Mouse (Mus musculus): ENCODE results near the gene Gcnt4. TPM values are rescaled to one million over a fixed set of nuclear protein-coding genes. Genes with fewer than 3 reads are reported as not detected.
"Not testable (repeated sequence)": the region's sequence is repeated elsewhere in the genome, so short reads cannot be mapped to it uniquely, and the experiment has no call there.

Gcnt4 gene
- under 1 TPM; 0.08 to 0.94 (median 0.39) TPM for total RNA-seq (2022)

DNA sequence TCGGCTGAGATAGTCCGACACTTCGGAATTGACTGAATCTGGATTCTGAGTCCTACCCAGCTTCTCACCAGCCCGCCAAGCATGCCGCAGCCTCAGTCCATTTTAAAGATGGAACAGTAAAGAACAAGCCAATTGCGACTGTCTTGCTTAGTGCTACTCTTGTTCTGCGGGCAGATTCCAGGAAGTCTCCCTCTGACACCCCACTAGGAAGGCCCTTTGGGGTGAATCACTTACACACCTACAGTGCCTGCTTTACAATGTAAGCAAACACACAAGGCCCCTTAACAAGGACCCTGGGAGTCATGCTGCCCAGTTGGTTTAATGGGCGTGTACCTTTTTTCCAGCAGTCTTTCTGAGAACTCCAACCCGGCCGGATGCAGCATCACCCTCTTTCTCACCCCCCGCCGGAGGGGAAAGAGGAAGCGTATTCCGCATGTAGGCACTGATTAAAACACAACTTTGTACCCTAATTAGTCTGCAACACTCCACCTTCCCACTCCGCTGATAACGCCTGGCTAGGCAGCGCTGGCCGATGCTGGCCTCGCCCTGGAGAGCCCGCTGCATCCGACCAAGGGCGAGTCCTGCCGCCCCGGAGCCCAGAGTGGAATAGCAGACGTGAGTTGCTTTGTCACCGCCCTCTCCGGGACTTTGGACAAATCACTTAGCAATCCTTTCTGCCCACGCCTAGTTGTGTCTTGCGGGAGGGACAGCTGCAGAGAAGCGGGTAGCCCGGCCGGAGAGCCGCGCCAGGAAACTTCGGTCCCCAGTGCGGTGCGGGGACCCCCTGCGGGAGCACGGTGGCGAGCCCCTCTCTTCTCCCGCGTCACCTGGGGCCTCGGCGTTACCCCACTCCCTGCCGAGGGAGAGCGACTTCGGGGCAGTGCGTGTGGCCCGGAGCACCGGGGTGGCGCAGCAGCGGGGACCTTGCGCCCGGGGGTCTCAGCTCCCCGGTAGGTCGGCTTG, at the start of gene Gcnt4:
Gene Gcnt4, plus strand, starts transcription at position 691 of the 963 bp plus-strand sequence.
- peak; percentile 61 for DNase-seq

- no peak for DNase-seq
These were observed 46.0 kb upstream of the Gcnt4 start for GRCm38 (mm10) chr13:96878220-96879057.

GRCm38 (mm10) chr13:96884534-96884933, 40.0 kb upstream of the Gcnt4 start:
- DNase-seq = no peak

- no peak for DNase-seq
These were observed 34.5 kb upstream of the Gcnt4 start for GRCm38 (mm10) chr13:96889985-96890384.

DNA sequence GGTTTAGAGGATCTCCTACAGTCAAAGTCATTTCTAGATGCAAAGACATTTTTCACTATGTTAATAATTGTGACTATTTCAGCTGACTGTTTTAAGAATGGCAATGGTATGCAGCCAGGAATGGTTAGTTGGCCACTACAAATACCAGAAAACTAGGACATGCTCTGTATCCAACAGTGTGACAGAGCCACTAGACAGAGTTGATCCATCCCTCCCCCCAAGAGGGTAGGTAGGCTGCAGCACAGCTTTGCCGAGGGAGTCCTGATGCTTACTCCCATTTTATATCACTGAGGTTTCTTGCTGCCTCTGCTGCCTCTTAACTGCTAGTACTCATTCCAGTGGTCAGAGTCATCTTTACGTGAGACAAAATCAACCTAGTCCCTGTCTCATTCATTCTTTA, 29.3 kb upstream of the Gcnt4 start:
- DNase-seq = no peak

GRCm38 (mm10) chr13:96906717-96907116, 17.8 kb upstream of the Gcnt4 start:
- DNase-seq = no peak

DNA sequence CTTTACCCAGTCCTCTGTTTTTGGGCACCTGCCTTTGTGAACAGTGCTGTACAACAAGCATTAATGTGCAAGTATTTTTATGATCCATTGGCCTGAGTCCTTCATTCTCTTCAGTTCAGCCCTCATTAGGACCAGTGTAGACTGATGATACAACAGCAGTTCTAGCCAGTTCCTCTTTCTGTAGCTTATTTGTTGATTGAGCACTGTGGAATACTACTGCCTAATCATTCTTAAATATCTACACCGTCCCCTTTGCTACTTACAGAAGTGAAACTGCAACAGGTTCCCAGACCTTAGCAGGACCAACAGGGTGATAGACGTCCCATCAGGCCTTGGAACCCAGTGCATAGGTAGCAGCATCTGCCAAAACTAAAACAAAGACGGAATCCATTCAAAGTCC, 13.3 kb upstream of the Gcnt4 start:
- no peak for DNase-seq

DNA sequence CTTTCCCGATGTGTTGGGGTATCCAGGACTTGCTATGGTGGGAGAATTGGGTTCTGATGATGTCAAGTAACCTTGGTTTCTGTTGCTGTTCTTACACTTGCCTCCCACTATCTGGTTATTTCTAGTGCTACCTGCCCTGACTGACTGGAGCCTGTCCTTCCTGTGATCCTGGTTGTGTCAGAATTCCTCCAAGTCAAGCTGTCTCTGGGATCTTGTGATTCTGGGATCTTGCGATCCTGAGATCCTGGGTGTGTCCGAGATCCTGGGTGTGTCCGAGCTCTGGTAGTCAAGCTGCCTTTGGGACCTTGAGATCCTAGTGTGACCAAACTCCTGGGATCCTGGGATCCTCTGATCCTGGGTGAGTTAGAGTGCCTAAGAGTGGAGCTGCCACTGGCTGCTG, 1.4 kb upstream of the Gcnt4 start:
- DNase-seq = not testable (repeated sequence)

GRCm38 (mm10) chr13:96924985-96925745, 676 bp downstream of the Gcnt4 start:
- DNase-seq = no peak

DNA sequence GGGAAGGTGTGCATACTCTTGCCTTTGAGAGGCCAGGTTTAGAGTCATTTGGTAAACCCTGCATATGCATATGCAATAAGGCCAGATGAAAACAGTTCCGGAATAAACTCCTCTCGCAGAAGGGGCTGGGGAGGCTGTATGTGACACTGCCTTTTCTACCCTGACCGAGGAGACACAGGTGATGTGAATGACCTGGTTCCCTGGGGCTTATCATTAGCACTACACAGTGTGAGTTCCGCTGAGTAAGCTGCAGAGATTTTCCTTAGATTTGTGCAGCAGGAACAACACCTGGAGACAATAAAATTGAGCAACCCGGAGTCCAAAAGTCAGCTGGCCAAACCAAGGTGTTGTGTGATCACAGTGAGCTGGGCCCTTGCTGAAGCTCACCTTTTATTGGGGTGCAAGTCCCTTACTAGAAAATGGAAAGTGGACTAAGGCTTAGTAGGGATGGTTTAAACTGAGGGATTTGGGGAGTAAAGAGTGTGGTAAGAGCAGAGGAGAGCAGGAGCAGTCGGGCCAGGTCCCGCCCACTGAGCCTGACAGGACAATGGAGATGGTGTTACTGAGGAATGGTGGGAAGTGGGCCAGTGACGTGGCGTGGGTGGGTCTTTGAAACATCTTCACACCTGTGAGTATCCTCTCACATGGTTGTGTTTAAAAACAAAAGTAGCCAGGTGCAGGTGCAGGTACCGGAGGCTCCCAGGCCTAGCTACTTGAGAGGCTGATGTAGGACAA, 1.7 kb downstream of the Gcnt4 start:
- DNase-seq = no peak

DNA sequence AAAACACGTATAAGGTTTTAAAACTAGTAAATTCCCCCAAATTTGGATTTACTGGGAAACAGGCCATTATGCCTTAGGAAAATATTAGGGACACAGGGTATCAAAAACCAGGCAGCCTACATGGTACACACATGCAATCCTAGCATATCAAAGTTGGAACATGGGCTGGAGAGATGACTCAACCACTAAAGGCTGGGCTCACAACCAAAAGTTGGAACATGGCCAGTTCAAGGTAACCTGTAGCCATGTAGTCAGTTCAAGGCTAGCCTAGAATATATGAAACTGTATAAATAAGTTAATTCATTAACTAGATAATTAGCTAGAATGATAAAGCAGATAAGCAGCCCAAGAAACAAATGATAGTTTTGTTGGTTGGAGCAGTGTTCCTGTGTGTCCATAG, 3.3 kb downstream of the Gcnt4 start:
- DNase-seq = no peak

GRCm38 (mm10) chr13:96928432-96929039, 4.0 kb downstream of the Gcnt4 start:
- DNase-seq = no peak

DNA sequence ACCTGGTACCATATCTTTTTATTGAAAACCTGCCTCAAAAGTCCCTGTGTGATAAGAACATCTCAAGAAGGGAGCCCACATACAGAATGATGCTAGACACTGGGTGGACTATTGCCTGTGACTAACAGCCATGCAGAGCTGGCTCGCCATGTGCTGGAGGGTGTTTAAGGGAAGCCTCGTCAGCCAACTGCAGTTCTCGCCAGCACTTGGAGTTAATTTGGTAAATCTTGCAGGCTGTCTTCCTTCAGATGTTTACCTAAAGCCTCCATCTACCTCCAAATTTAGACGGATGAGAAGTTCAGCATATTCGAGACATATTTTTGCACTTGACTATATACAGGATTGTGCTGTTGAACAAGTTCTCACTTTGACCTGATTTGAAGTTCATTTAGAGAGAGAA, 8.3 kb downstream of the Gcnt4 start:
- DNase-seq = no peak

DNA sequence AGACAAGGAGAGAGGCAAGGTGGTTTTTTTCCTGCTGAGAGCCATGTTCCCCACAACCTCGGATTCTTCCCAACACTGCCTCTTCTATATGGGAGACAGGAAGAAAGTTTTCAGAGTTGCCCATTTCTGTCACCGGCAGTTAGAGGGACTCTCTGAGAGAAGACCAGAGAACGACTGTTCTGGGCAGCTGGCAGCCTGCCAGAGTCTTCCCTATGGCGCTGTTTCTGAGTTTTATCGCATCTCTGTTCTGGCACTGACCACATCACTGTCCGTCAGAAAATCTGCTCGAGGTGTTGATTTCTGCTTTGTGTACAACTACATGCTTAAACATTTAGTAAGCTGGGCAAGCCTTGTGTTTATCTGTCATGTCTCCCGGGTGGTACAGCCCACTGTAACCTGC, 8.9 kb downstream of the Gcnt4 start:
- DNase-seq = no peak

DNA sequence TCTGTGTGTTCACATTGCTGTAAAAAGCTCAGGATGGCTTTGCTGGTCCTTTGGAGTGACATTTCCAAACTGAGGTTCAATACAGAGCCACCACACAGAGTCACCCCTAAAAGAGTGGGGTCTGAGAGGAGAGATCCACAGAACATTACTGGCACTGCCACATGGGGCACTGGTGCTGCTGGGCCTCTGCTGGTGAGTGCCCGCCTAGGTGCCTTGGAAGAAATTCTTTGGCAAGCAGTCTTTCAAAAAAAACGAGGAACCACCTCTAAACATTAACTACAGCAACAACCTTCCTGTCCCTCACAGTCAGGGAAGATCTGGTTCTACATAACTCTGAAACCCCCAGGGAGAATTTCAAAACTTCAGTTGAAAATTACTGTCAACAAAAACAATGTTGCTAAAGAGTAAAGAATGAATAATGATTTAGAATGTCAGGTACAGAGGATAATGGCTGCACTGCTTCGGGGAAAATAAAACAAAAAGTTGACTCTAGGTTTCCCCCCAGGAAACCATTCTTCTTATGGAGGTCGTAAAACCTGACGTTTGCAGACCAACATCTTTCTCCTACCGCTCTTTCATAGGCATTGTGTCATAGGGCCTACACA, 11.8 kb downstream of the Gcnt4 start:
- DNase-seq = no peak

DNA sequence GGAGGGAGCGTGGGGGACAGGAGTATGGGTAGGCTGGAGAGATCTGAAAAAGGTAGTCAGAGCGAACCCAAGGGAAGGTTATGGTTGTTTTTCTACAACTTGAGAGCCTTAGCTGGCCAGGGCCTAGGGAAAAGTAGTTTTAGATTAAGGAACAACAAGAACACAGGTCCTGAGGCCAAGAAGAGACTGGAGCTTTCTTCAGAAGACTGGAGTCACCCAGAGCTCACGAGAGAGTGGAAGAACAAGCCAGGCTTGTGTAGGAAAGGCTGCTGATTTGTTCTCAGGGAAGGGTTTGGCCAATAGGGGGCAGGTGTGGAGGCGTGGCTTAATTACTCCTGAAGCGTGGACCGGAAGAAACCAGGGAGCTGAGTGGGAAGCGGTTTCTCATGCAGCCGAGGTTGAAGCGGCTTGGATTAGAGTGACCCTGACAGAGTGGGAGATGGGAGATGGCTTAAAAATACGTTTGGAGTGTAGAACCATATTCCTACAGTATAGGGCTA, 12.6 kb downstream of the Gcnt4 start:
- no peak for DNase-seq

GRCm38 (mm10) chr13:96939680-96940079, 15.2 kb downstream of the Gcnt4 start:
- DNase-seq = no peak

DNA sequence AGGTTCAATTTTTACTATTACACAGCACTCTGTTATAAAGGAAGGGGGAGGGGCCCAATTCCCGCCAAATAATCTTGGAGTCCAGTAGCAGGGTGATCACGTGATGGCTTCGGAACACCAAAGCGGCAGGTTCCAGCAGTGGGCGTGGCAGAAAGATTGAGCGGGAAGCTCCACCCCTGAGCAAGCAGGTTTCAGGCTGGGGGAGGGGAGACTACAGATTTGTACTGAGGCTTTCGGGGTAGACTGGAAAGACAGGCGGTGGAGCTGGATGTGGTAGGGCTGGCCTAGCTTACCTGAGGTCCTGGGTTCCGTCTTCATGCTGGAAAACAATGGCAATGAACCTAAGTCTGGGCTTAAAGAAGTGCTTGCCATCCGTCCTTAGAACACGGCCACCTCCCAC, 17.0 kb downstream of the Gcnt4 start:
- not testable (repeated sequence) for DNase-seq

- no peak for DNase-seq
These were observed 19.1 kb downstream of the Gcnt4 start for GRCm38 (mm10) chr13:96943571-96943970.

DNA sequence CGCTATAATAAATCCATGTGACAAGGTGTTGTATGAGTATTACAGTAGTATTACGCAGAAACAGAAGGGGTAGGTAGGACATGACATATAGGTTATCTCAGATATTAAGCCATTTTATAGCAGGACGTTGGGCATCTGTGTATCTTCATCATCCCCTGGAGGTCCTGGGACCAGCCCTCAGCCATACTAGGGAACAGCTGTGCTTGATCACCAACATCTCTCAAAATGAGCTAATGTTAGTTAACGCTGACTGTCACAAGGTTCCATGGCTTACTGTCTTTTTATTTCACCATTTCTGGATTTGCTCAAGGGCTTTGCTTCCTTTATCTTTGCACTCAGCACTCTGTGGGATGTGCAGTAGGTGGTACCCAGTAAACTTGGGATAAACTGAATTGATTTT, 21.3 kb downstream of the Gcnt4 start:
- no peak for DNase-seq

DNA sequence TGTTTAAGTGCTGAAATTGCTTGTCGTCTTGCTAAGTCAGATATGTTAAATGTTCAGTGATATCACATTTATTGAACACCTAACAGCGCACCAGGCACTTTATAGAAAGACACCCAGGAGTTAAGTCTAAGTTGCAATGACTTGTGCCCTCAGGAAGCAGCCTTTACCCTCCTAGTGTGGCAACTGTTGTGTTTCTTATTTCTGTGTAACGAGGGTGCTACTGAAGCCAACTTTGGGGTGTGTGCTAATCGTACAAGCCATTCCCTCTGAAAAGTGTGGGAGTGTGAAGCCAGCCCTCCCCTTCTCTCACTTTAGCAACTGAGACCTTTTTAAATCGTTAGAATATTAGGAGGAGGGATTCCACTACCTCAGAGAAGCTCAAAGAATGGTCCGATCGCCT, 23.2 kb downstream of the Gcnt4 start:
- DNase-seq = no peak
